Mouse (Mus musculus): ENCODE measurements around the gene Gm38431.
A peak's percentile ranks its signal among the peaks of the same experiment; 100 is the strongest.

Gene Gm38431

DNA sequence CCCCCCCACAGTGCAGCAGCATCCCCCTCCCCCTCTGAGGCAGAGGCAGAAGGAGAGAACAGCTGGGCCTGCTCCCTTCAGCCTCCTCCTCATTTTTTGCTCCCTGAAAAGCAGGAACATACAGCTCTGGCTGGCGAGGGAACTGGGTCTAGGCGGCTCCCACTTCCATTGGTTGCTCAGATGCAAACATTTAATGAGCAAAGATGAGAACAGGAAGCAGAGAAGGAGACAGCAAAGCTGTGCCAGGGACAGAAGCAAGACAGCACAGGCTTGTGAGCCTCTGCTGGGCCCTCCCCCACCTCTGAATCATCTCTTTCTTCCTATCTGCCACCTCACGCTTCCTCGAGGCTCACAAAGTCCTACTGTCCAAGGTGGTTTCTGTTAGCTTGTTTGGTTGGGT lies 50.5 kb downstream of the Gm38431 start:
- no peak for DNase-seq (ENCODE audit: inconsistent ontology term)

DNA sequence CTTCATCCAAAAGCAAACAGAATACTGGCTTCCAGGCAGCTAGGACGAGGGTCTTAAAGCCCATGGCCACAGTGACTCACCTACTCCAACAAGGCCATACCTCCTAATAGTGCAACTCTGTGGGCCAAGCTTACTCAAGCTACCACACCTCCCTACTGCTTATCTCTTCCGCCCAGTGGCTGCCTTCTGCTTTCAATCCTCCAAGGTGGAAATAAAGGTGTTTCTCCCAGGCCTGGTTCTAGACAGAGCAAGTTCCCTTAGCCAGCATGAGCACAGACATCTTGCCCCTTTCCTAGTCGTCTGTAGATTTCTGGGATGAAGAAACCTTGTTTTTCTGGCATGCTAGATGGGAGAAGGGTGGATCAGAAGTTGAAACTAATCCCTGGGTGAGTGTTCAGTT lies 52.0 kb downstream of the Gm38431 start:
- no peak for DNase-seq (ENCODE audit: inconsistent ontology term)

DNA sequence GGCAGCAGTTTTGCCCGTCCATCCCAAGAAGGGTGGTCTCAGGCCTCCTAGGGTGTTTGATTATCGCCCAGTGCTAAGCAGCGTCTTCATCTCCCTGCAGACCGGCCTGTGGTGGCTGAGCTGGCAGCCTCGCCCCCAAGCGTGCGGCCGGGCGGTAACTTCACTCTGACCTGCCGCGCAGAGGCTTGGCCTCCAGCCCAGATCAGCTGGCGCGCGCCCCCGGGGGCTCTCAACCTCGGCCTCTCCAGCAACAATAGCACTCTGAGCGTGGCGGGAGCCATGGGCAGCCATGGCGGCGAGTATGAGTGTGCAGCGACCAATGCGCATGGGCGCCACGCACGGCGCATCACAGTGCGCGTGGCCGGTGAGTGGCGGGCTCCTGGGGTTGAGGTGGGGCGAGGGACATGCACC lies 54.3 kb downstream of the Gm38431 start:
- peak; percentile 76 for DNase-seq (ENCODE audit: inconsistent ontology term)

DNA sequence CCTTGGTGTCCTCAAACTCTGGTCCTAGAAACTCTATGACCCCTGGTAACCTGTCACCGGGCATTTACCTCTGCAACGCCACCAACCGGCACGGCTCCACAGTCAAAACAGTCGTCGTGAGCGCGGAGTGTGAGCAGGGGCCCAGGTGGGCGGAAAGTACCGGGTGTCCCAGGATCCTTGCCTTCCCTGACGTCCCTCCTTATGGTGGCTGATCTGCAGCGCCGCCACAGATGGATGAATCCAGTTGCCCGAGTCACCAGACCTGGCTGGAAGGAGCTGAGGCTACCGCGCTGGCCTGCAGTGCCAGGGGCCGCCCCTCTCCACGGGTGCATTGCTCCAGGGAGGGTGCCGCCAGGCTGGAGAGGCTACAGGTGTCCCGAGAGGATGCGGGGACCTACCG lies 55.1 kb downstream of the Gm38431 start:
- no peak for DNase-seq (ENCODE audit: inconsistent ontology term)

DNA sequence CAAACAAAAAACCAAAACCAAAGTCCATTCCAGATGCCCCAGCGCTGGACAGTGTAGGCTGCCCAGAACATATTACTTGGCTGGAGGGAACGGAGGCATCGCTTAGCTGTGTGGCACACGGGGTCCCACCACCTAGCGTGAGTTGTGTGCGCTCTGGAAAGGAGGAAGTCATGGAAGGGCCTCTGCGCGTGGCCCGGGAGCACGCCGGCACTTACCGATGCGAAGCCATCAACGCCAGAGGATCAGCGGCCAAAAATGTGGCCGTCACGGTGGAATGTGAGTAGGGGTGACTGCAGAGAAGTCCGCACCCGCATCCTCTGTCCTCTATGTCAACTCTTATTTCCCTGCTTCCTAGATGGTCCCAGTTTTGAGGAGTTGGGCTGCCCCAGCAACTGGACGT lies 55.6 kb downstream of the Gm38431 start:
- DNase-seq (ENCODE audit: inconsistent ontology term), result no peak

DNA sequence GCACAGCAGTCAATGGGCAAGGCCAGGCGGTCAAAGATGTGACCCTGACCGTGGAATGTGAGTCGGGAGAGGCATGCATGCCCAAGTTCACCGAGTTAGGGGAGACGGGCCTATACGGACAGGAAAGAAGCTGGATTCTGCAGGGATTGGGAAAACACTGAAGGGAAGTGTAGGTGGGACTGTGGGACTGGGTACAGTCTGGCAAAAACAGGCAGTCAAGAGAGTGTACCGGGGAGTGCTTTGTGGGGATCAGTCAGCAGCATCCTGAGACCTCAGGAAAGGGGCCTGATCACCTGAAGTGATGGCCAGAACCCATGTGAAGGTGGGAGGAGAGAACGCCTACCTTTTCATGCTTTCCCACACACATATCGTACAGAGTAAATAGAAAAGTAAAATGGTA lies 56.2 kb downstream of the Gm38431 start:
- no peak for DNase-seq (ENCODE audit: inconsistent ontology term)

DNA sequence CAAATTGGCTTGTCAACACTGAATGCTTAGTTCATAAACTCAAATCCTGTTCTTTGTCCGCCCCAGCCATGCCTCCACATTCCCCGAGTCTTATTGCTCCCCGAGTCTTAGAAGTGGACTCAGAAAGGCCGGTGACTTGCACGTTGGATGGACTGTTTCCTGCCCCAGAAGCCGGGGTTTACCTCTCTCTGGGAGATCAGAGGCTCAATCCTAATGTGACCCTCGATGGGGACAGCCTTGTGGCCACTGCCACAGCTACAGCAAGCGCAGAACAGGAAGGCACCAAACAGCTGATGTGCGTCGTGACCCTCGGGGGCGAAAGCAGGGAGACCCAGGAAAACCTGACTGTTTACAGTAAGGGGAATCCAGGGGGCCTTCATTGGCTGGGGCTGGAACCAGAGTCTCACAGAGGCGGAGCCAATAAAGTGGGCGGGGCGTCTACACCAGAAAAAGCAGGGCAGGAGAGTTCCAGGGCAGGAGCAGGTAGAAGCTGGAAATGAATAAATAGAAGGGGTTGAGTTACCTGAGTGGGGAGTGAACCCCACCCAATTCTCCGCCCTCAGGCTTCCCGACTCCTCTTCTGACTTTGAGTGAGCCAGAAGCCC lies 57.2 kb downstream of the Gm38431 start:
- no peak for DNase-seq (ENCODE audit: inconsistent ontology term)

DNA sequence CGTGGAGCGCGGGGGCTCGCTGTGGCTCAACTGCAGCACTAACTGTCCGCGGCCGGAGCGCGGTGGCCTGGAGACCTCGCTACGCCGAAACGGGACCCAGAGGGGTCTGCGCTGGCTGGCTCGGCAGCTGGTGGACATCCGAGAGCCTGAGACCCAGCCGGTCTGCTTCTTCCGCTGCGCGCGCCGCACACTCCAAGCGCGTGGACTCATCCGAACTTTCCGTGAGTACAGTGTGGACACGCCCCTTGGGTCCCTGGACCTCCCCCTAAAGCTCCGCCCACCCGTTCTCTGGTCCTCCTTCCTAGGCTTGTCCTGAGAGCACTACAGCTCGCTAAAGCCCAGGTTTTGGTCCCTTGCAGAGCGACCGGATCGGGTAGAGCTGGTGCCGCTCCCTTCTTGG lies 58.7 kb downstream of the Gm38431 start:
- peak; percentile 95 for DNase-seq (ENCODE audit: inconsistent ontology term)

DNA sequence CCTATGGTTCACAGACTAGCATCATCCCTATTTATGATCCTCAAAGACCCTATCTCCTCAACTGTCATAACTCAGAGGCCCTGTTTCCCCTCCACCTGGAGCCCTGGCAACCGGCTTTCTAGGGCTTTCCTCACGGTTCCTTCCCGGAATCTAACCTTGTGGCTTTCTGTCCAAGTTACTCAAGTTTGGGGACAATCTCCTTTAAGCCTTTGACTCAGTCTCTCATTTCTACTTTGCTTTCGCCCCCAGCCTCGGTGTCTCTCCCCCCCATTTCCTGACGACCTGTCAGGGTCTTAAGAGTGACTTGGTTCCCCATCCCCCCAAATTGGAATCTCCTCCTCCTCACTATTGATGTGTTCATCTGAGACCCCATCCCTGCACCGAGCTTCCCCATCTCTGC lies 59.3 kb downstream of the Gm38431 start:
- no peak for DNase-seq (ENCODE audit: inconsistent ontology term)

DNA sequence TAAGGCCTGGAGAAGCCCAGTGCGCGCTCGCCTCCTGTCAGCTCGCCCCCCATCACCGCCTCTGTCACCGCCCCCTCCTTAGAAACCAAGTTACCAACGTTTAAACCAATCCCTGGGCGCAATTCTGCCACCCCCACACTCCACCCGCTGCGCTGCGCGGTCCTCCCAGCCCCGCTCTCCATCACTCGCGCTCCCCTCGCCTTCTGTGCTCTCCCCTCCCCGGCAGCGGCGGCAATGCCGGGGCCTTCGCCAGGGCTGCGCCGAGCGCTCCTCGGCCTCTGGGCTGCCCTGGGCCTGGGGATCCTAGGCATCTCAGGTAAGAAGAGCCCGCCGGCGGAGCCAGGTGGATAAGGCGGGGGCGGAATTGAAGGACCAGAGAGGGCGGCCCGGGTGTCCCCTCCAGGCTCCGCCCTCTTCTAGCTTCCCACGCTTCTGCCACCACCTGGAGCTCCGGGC lies 59.9 kb downstream of the Gm38431 start, which contains the start of gene Icam5:
Icam5 (plus strand) TSS at position 178 of the 456 bp plus-strand sequence.
- DNase-seq (ENCODE audit: inconsistent ontology term), result peak; percentile 59

DNA sequence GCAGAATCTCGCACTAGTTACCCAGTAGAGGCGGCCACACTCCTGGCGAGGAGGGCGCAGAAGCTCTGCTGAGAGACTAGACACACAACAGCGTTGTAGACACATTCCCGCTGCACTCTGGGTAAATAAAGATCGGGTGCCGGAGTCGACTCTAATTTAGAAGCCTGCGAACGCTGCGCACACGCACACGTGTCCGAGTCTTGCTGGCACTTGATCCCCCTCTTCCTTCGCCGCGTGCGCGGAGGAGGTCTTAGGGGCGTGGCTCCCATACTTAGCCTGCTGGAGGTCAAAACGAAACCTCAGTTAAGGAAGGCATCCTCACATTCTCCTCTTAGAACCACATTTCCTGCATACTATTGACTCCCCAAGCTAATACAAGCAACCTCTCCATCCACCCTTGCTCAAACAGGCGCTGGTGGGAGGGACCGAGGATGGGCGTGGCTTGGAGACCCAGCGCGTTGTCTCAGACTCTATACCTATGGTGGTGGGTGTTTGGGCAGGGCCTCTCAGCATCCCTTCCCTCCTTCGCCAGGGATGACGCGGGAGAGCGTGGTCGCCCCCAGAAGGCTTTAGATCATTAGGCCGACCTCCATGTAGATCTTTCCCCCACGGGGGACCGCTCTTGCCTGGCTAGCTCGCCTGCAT lies 60.4 kb downstream of the Gm38431 start:
- peak; percentile 79 for DNase-seq (ENCODE audit: inconsistent ontology term)

DNA sequence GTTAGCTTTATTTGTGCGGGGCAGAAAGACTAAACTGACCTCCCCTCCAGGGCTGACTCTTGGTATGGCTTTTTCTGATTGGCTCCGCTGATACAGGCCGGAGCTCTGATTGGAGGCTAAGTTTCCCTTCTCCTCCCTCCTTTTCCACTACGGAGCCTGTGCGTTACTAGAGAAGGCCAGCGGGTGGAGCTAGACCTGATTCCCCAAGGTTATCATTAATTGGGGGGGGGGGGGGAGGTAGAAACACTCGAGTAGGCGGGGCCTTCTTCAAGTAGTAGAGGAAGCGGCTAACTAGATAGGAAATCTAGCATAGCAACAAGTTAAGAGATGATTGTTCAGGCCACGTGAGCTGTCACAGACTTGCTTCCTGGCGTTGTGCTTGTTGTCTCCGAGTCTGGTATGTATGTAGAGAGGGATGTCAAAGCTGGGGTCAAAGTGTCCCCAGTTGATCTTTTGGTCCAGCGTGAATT lies 61.0 kb downstream of the Gm38431 start:
- DNase-seq (ENCODE audit: inconsistent ontology term), result peak; percentile 93

DNA sequence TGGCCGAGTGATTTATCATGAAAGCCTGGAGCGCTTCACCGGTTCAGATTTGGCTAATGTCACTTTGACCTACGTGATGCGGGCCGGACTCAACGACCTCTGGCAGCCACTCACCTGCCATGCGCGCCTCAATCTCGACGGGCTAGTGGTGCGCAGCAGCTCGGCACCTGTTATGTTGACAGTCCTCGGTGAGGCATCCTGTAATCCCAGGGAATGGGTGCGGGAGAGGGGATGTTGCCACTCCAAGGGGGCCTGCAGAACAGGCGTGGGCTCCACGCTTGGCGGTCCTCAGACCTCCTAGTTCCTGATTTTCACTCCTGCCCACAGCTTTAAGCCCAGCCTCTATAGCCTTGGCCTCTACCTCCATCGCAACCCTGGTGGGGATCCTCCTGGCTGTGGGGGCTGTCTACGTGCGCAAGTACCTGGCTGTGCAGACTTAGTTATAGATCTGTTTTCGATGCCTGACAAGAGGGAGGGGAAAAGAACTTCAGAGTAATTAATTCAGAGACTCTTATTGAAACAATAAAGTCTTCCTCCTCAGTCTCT lies 61.7 kb downstream of the Gm38431 start:
- DNase-seq (ENCODE audit: inconsistent ontology term), result no peak

DNA sequence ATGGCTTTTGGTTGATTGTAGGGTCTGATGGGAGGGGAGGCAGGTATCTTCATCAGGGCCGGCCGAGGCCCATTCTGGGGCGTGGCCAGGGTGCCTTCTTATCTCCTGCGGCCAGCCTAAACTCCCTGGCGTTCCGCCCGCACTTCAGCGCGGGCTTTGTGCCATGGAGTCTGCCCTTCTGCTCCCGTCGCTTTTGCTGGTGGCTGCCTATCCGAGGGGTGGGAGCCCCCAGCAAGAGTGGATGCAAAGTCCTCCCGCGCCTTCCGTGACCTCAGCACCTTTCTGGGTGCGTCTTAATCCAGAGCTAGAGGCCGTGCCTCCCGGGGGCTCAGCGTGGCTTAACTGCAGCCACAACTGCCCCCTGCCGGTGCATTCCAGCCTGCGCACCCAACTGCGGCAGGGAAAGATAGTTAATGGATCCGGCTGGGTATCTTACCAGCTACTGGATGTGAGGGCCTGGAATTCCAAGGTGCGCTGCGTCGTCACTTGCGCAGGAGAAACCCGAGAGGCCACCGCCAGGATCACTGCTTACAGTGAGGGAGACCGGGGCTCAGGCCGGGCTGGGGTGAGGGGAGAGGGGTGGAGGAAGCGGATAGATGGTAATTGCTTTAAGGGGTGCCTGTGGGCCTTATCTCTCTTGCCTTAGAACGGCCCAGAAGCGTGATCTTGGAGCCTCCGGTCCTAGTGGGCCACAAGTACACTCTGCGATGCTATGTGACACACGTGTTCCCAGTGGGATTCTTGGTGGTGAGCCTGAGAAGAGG lies 62.3 kb downstream of the Gm38431 start, which contains the start of gene Icam4:
Icam4 (plus strand) TSS at position 83 of the 764 bp plus-strand sequence.
- peak; percentile 75 for DNase-seq (ENCODE audit: inconsistent ontology term)

DNA sequence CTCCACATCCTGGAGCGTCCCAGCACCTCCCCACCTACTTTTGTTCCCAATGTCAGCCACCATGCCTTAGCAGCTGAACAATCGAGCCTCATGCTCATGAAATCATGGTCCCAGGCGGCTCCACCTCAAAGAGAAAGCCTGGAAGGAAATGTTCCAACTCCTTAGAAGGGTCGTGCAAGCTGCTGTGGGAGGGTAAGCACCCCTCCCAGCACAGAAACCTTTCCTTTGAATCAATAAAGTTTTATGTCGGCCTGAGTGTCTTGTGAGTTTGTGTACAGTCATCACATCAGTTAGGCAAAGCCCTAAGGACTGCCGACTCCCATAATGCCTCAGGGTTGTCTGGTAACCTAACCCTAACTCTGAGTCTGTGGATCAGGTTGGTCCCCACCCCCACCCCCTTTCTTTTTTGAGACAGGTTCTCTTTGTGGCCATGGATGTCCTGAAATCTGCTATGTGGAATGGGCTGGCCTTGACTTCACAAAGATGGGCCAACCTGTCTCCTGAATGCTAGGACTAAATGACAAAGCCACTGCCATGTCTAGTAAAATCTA lies 63.2 kb downstream of the Gm38431 start:
- no peak for DNase-seq (ENCODE audit: inconsistent ontology term)

DNA sequence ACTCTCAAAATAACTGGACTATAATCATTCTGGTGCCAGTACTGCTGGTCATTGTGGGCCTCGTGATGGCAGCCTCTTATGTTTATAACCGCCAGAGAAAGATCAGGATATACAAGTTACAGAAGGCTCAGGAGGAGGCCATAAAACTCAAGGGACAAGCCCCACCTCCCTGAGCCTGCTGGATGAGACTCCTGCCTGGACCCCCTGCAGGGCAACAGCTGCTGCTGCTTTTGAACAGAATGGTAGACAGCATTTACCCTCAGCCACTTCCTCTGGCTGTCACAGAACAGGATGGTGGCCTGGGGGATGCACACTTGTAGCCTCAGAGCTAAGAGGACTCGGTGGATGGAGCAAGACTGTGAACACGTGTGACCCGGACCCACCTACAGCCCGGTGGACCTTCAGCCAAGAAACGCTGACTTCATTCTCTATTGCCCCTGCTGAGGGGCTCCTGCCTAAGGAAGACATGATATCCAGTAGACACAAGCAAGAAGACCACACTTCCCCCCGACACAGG lies 64.0 kb downstream of the Gm38431 start:
- no peak for DNase-seq (ENCODE audit: inconsistent ontology term)

DNA sequence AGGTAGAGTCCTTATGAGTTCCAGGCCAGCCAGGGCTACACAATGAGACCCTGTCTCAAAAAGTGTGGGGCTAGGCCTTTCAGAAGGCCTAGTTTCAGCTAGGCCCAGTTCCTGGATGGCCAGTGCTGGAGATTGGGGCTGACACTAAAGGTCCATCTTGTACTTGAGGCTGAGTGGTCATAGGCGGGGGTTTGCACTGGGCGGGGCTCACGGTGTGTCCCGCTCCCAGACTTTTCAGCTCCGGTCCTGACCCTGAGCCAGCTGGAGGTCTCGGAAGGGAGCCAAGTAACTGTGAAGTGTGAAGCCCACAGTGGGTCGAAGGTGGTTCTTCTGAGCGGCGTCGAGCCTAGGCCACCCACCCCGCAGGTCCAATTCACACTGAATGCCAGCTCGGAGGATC lies 64.9 kb downstream of the Gm38431 start:
- DNase-seq (ENCODE audit: inconsistent ontology term), result no peak

DNA sequence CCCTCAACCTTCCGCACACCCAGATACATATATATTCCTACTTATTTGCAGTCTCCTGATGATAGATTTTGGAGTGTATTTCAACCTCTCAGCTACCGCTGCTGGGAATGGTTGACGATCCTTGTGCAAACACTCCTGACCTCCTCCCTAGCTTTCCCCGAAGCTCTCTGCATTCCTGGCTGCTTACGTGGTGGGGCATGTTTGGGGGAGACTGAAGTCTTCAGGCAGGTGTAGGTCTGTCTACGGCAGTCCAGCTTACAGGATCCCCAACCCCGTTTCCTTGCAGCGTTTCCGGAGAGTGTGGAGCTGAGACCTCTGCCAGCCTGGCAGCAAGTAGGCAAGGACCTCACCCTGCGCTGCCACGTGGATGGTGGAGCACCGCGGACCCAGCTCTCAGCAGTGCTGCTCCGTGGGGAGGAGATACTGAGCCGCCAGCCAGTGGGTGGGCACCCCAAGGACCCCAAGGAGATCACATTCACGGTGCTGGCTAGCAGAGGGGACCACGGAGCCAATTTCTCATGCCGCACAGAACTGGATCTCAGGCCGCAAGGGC lies 66.5 kb downstream of the Gm38431 start:
- no peak for DNase-seq (ENCODE audit: inconsistent ontology term)

DNA sequence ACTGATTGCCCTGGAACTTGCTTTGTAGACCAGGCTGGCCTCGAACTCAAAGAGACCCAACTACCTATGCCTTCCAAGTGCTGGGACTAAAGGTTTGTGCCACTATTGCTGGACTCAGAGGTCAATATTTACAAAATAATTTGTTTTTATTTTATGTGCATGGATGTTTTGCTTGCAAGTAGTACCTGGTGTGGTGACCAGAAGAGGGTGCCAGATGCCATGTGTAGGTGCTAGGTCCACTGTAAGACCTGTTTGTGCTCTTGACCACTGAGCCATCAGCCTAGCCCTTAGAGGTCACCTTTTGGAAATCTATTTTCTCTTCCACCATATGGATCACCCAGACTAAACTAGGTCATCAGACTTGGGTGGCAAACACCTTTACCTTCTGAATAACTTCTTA lies 69.1 kb downstream of the Gm38431 start:
- DNase-seq (ENCODE audit: inconsistent ontology term), result no peak

DNA sequence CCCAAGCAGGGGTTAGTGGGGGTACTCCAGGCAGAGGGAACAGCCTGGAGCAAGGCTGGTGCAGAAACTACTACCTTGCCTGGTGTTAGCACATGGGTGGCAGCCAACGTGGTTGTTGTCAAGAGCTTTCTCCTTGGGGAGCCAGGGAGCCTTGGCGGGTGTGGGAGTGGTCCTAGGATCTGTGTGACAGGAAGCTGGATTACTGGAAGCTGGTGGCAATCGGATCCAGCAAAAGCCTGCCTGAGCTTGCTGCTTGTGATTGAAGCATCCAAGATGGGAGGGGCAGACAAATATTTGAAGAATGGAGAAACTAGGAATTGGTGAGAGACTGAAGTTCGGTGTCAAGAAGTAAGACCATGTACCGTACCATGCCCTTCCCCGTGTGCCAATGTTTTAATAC lies 69.5 kb downstream of the Gm38431 start:
- DNase-seq (ENCODE audit: inconsistent ontology term), result no peak

DNA sequence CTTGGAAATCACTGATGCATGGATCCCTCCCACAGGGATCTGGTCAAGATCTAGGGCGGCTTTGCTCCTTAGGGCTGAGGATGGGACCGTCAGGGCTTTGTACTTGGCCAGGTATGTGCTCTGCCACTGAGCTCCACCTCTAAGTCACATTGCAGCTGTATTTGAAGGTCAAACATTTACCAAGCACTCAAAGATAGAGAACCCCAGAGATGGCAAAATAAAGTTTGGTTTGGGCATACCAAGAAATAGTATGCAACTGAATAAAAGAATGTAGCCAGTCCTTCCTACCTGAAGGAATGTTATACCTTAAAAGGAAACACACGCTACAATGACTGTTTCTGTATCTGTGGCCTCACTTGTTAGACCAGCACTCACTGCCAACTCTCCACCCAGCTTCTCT lies 70.4 kb downstream of the Gm38431 start:
- no peak for DNase-seq (ENCODE audit: inconsistent ontology term)

DNA sequence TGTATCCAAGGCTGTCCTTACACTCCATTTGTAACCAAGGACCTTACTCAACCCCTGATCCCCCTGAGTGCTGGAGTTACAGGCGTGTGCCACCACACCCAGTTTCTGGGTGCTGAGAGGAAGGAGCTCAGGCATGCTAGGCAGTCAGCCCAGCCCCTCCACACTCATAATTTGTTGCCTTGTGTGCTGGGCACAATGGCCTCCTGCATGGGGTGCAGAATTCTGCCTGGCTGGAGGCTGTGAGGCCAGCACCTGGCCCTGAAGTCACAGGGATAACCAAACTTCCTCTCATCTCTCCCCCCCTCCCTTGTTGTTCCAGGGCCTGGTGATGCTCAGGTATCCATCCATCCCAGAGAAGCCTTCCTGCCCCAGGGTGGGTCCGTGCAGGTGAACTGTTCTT lies 73.2 kb downstream of the Gm38431 start:
- no peak for DNase-seq (ENCODE audit: inconsistent ontology term)
